Mouse (Mus musculus) T-cell, adult 66 days (primary cell): ENCODE results near the gene Suclg2. TPM values are rescaled to one million over a fixed set of nuclear protein-coding genes. Genes with fewer than 3 reads are reported as not detected.

Experiments used
- total RNA-seq, 2 experiments: library from RNA; stranded (reverse); gene quantifications; 3 replicates in 1 of 2; 4 replicates in 1 of 2; pipeline ENCODE4 v1.2.4; 2023

Gene Suclg2
- 10 to 100 TPM; 40.7 to 40.8 TPM for total RNA-seq

GRCm38 (mm10) chr6:95718031-95718968 is at the start of gene Suclg2:
Suclg2 (minus strand) TSS chr6:95718800.

